Comparison of ENCODE assay signal across 8 mouse cellular contexts in the genomic region with DNA sequence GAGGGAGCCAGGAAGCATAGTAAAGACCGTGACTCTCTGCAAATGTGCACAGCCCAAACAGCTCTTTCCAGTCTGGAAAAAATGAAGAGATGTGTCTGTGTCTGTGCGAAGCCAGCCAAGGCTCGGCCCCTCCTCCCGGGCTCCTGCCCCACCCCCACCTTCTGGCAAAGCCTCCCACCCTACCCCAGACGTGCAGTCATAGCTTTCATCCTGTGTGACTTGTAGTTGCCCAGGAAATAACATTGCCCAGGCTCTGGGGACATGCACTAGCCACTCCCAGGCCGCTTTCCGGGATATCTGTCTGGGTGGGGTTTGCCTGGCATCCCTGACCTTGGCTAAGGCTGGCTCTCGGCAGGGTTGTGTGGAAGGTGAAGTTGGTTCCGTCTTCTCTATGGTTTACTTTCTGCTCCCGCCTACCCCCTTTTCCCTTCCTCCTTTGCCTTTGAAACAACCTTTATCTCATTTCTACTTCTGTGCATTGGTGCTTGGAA. TPM values are rescaled to one million over a fixed set of nuclear protein-coding genes. Genes with fewer than 3 reads are reported as not detected.
DNase-seq lines count a peak whose midpoint lies in the region; ATAC-seq and TF ChIP-seq lines count a peak whose summit lies in the region.

No protein-coding gene starts in this region.

- H3K4me3 ChIP-seq in heart, adult 2 months = no peak overlapping the region
- H3K4me3 ChIP-seq in limb, embryonic 12.5 days (replicated peaks) = no peak overlapping the region
- H3K4me3 ChIP-seq in midbrain, embryonic 10.5 days = 0 out of 2 replicates have a peak overlapping the region, but pooled peaks have one; percentile 11

- peaks cover 2% of the 10 kb centered on the region for H3K36me3 ChIP-seq in heart, adult 2 months (ENCODE audit: control insufficient read depth, insufficient read depth, low read length)
- peaks cover 15% of the 10 kb centered on the region for H3K36me3 ChIP-seq in limb, embryonic 12.5 days
- 0 out of 2 replicates have a peak, but pooled peaks cover 3% of the 10 kb centered on the region for H3K36me3 ChIP-seq in midbrain, embryonic 10.5 days

- ATAC-seq in limb, embryonic 12.5 days (ENCODE audit: insufficient number of reproducible peaks, insufficient read depth, low FRiP score, low TSS enrichment, low read depth) = no peak

- TF ChIP-seq POLR2A in heart, adult 2 months (IDR thresholded peaks at IDR 0.05; ENCODE audit: insufficient read depth, low read depth, low read length) = no peak

- intact Hi-C loops in heart, adult 2 months (cut with DNase I) = no loop called here

- H3K9me3 ChIP-seq in limb, embryonic 12.5 days = no peaks in the 10 kb centered on the region
- H3K9me3 ChIP-seq in midbrain, embryonic 10.5 days (replicated peaks) = no peaks in the 10 kb centered on the region

- peak; percentile 26 for DNase-seq in urinary bladder, postnatal 14 days (ENCODE audit: low spot score)
- no peak for DNase-seq in urinary bladder, postnatal 4 days (ENCODE audit: low spot score in 2 of 2)
- DNase-seq in heart, adult 2 months = peak in 1 of 2 experiments; percentile 41
- DNase-seq in midbrain, embryonic 10.5 days (ENCODE audit: low spot score) = peak; percentile 41
- no peak for DNase-seq in layer of hippocampus, adult 11-12 months (ENCODE audit: low spot score)
- no peak for DNase-seq in frontal cortex, postnatal 36 days (ENCODE audit: low spot score in 2 of 2)
- no peak for DNase-seq in gastrocnemius, adult 18-20 months (ENCODE audit: low spot score)

- H3K79me2 ChIP-seq in heart, adult 2 months (replicated peaks; ENCODE audit: control insufficient read depth, insufficient read depth, low read length) = no peaks in the 10 kb centered on the region

- H3K4me1 ChIP-seq in heart, adult 2 months (ENCODE audit: control insufficient read depth, insufficient read depth, low read length) = peaks cover 8% of the 10 kb centered on the region
- H3K4me1 ChIP-seq in limb, embryonic 12.5 days (replicated peaks) = peaks cover 35% of the 10 kb centered on the region
- H3K4me1 ChIP-seq in midbrain, embryonic 10.5 days = peaks cover 50% of the 10 kb centered on the region

- 17% methylated on average over 10 of the region's 10 CpGs for WGBS in heart, adult 2 months
- WGBS in limb, embryonic 12.5 days = 15% methylated on average over 10 of the region's 10 CpGs
- WGBS in midbrain, embryonic 10.5 days = 22% methylated on average over 10 of the region's 10 CpGs

- no peak overlapping the region for H3K9ac ChIP-seq in heart, adult 2 months (ENCODE audit: low read depth, low read length)
- H3K9ac ChIP-seq in limb, embryonic 12.5 days (replicated peaks) = no peak overlapping the region

- TF ChIP-seq EP300 in heart, adult 2 months (IDR thresholded peaks at IDR 0.05; ENCODE audit: insufficient read depth, low read depth, low read length) = no peak

- H3K27me3 ChIP-seq in heart, adult 2 months (ENCODE audit: control insufficient read depth, insufficient read depth, low read length) = no peaks in the 10 kb centered on the region
- no peaks in the 10 kb centered on the region for H3K27me3 ChIP-seq in limb, embryonic 12.5 days
- peaks cover 5% of the 10 kb centered on the region; the same call in 1 of the 2 replicates for H3K27me3 ChIP-seq in midbrain, embryonic 10.5 days (ENCODE audit: low read depth, poor library complexity, severe bottlenecking)

- TF ChIP-seq CTCF in heart, adult 2 months (IDR thresholded peaks at IDR 0.05) = no peak

- peak overlapping the region; percentile 18; the same call in 1 of the 2 replicates for H3K27ac ChIP-seq in heart, adult 2 months
- peak overlapping the region; percentile 81 for H3K27ac ChIP-seq in limb, embryonic 12.5 days
- peak overlapping the region; percentile 75 for H3K27ac ChIP-seq in midbrain, embryonic 10.5 days (replicated peaks)

- peak overlapping the region; percentile 31 for H3K4me2 ChIP-seq in limb, embryonic 12.5 days

RNA-seq across cellular contexts. Expression of a gene that starts 26.6 kb away (rescaled TPM):
- 10 to 100 TPM; 43.5 to 49.7 TPM for total RNA-seq in heart, adult 2 months (2021)
- polyA plus RNA-seq in heart, adult 2 months (2012; rRNA removed) = 54.4 and 54.6 TPM in 2 replicates
- 81.2 and 81.9 TPM in 2 replicates for polyA plus RNA-seq in limb, embryonic 12.5 days (2016; fragmentation: Nextera tagmentation; extraction: Ambion mirVana)
- polyA plus RNA-seq in midbrain, embryonic 10.5 days (2016; fragmentation: Nextera tagmentation; extraction: Ambion mirVana) = 29.0 and 37.6 TPM in 2 replicates
- total RNA-seq in gastrocnemius, adult 18-20 months (2021) = 10 to 100 TPM; 28.7 to 53.9 TPM

RNA-seq across cellular contexts. Expression of a gene that starts 37.5 kb away (rescaled TPM):
- not detected for total RNA-seq in heart, adult 2 months (2021)
- polyA plus RNA-seq in heart, adult 2 months (2012; rRNA removed) = 1.2 TPM in 1 of 2 replicates, not detected in the other
- polyA plus RNA-seq in limb, embryonic 12.5 days (2016; fragmentation: Nextera tagmentation; extraction: Ambion mirVana) = not detected in 2 replicates
- polyA plus RNA-seq in midbrain, embryonic 10.5 days (2016; fragmentation: Nextera tagmentation; extraction: Ambion mirVana) = not detected in 2 replicates
- total RNA-seq in gastrocnemius, adult 18-20 months (2021) = not detected

Comparison
In these comparisons a context has a peak if more than half of its experiments do, and no peak if none do; other contexts are left out.
1. DNase-seq: peak in urinary bladder, postnatal 14 days (single experiment) and midbrain, embryonic 10.5 days (single experiment); none in urinary bladder, postnatal 4 days (0 of 2), layer of hippocampus, adult 11-12 months (single experiment), frontal cortex, postnatal 36 days (0 of 2) and gastrocnemius, adult 18-20 months (single experiment).
2. H3K27ac ChIP-seq: peak in every context shown above with its lines; median percentile 81 in limb, embryonic 12.5 days; 75 in midbrain, embryonic 10.5 days; 18 in heart, adult 2 months.